Mouse (Mus musculus) bone marrow macrophage, adult 2 months (primary cell): ENCODE measurements at regions not wholly inside any gene's neighbourhood (a gene's known extent, or its start where the extent isn't known, plus 50 kb on each side); places are given as distances from the start of the nearest gene placed in this dataset.

Source experiments
- H3K27ac ChIP-seq: 2 replicates; pipeline ENCODE4 v1.5.1; 2012; ENCODE audit warnings: low read depth, low read length; ENCODE audit not compliant: insufficient read depth
- H3K4me1 ChIP-seq: 2 replicates; pipeline ENCODE4 v1.6.1; 2012; ENCODE audit warnings: low read length; ENCODE audit not compliant: control insufficient read depth, insufficient read depth
- H3K4me3 ChIP-seq: 2 replicates; pipeline ENCODE4 v1.5.1; 2012; ENCODE audit warnings: mild to moderate bottlenecking, low read length, moderate library complexity; ENCODE audit not compliant: insufficient read depth
- CTCF ChIP-seq: IDR thresholded peaks from 2 replicates; pipeline ENCODE4 v1.5.1; 2012; ENCODE audit warnings: low read depth, mild to moderate bottlenecking, low read length, moderate library complexity
- POLR2A ChIP-seq: IDR thresholded peaks from 2 replicates; pipeline ENCODE4 v1.6.1; 2012; ENCODE audit warnings: mild to moderate bottlenecking, low read depth, low read length, borderline replicate concordance

DNA sequence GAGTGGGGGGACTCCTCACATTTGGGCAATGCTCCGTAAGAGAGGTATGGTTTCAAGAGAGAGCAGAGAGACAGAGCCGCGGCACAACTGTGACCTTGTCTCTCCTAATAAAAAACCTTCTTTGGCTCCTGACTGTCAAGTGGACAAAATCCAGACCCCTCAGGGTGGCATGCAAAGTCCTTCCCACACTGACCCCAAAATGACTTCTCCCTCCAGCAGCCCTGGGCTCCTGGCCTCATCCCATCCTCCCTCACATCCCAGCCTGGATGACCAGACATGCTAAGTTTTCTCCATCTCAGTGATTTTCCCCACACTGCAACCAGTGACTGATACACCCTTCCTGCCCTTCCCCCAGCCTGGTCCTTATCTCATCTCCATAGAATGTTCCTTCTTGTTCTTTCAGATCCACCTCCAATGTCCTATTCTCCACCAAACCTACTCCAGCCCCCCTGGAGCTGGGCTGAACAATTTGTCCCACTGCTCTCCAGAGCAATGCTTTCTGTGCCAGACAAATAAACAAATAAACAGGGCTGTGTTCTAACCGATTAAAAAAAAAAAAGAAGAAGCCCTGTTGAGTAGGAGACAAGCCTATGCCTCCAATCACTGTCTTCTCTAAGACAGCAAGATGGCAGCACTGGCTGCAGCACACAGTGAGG, 75.7 kb upstream of the Zmiz1 start:
- peaks cover 38% of the 10 kb centered on the region for H3K4me1 ChIP-seq
- H3K4me3 ChIP-seq = no peak overlapping the region
- TF ChIP-seq CTCF (no peak), POLR2A (no peak)
- no peak overlapping the region for H3K27ac ChIP-seq

DNA sequence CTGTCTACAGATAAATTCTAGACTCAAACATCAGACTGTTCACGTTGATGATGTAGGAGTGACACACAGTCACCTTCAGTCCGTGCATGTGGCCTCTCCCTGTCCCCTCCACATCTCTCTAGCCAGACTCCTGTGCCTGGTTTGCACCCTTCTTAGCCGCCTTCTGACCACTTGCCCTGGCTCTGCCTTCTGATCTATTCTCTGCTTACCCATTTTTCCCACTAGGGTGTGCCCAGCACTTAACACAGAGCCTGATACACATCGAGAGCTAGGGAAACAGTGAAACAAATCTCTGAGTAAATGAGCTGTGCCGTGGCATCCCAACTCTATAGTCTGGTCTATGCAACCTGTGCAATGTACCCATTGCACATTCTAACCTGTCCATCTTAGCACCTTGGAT, 73.3 kb upstream of the Zmiz1 start:
- peaks cover 34% of the 10 kb centered on the region for H3K4me1 ChIP-seq
- TF ChIP-seq POLR2A = no peak
- TF ChIP-seq CTCF = no peak
- H3K4me3 ChIP-seq = no peak overlapping the region
- no peak overlapping the region for H3K27ac ChIP-seq

DNA sequence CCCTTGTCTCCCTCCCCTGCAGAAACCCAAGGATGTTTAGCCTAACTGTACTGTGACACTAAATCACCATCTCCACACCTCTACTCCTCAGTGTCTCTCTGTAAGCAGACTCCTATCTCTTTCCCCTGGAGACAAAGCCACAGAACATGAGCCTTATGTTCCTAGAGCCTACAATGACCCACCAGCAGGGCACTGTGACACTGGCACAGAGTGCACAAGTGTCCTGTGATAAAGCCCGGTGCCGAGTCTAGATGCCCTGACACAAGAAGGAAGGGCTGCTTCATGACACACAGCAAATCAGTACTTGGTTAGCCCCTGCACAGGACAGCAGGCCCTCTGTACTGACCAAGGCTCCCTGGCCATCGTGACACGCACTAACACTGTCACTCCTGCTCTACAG, 71.2 kb upstream of the Zmiz1 start:
- TF ChIP-seq CTCF = no peak
- no peak for TF ChIP-seq POLR2A
- Histone ChIP-seq H3K4me1 (peaks cover 20% of the 10 kb centered on the region), H3K27ac (no peak overlapping the region), H3K4me3 (no peak overlapping the region)

GRCm38 (mm10) chr14:25389314-25389713, 69.7 kb upstream of the Zmiz1 start:
- Histone ChIP-seq H3K27ac (no peak overlapping the region), H3K4me3 (no peak overlapping the region), H3K4me1 (peaks cover 16% of the 10 kb centered on the region)
- TF ChIP-seq CTCF = no peak

DNA sequence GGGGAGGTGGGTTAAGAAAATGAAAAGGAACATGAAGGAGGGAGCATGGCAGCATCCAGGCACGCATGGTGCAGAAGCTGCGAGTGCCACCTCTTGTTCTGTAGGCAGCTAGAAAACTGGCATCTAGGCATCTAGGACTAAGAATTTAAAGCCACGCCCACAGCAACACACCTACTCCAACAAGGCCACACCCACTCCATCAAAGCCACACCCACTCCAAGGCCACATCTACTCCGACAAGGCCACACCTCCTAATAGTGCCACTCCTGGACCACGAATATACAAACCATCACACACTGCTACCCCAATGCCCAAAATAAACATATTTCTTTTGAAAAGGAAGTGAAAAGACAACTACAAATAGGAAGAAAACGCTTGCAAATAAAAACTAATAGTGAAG, 66.6 kb upstream of the Zmiz1 start:
- TF ChIP-seq POLR2A (no peak), CTCF (no peak)
- Histone ChIP-seq H3K27ac (no peak overlapping the region), H3K4me1 (peaks cover 24% of the 10 kb centered on the region), H3K4me3 (no peak overlapping the region)

- TF ChIP-seq POLR2A = no peak
- TF ChIP-seq CTCF = no peak
- Histone ChIP-seq H3K27ac (no peak overlapping the region), H3K4me3 (no peak overlapping the region), H3K4me1 (peaks cover 21% of the 10 kb centered on the region)
These were observed 66.0 kb upstream of the Zmiz1 start for GRCm38 (mm10) chr14:25392940-25393339.

- H3K4me3 ChIP-seq = no peak overlapping the region
- TF ChIP-seq POLR2A (no peak), CTCF (no peak)
- no peak overlapping the region for H3K27ac ChIP-seq
- H3K4me1 ChIP-seq = peaks cover 11% of the 10 kb centered on the region
These were observed 64.1 kb upstream of the Zmiz1 start for GRCm38 (mm10) chr14:25394931-25395330.

GRCm38 (mm10) chr14:25396990-25397531, 61.9 kb upstream of the Zmiz1 start:
- no peak for TF ChIP-seq POLR2A
- no peak for TF ChIP-seq CTCF
- no peak overlapping the region for H3K4me3 ChIP-seq
- peaks cover 21% of the 10 kb centered on the region for H3K4me1 ChIP-seq
- H3K27ac ChIP-seq = no peak overlapping the region

- peaks cover 21% of the 10 kb centered on the region for H3K4me1 ChIP-seq
- H3K4me3 ChIP-seq = no peak overlapping the region
- H3K27ac ChIP-seq = no peak overlapping the region
- TF ChIP-seq POLR2A (no peak), CTCF (no peak)
These were observed 61.2 kb upstream of the Zmiz1 start for GRCm38 (mm10) chr14:25397751-25398150.

- Histone ChIP-seq H3K4me3 (no peak overlapping the region), H3K4me1 (peaks cover 18% of the 10 kb centered on the region), H3K27ac (no peak overlapping the region)
- no peak for TF ChIP-seq POLR2A
- TF ChIP-seq CTCF = no peak
These were observed 60.2 kb upstream of the Zmiz1 start for GRCm38 (mm10) chr14:25398745-25399144.
